Mouse (Mus musculus): ENCODE data around the gene Srebf2.

Srebf2 gene

GRCm38 (mm10) chr15:82229542-82230045, 82.6 kb downstream of the Srebf2 start:
- DNase-seq, result peak; percentile 27

- peak; percentile 36 for DNase-seq
These were observed 83.2 kb downstream of the Srebf2 start for GRCm38 (mm10) chr15:82230098-82230611.

DNA sequence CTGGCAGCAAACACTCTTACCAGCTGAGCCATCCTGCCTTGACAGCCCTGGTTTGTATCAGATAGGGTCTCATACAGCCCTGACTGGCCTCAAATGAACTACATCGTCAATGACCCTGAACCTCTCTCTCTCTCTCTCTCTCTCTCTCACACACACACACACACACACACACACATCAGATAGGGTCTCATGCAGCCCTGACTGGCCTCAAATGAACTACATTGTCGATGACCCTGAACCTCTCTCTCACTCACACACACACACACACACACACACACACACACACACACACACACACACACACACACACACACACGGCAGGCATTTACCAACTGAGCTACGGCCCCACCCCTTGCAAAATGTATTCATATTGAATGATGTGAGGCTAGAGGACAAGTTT, 84.1 kb downstream of the Srebf2 start:
- no peak for DNase-seq

DNA sequence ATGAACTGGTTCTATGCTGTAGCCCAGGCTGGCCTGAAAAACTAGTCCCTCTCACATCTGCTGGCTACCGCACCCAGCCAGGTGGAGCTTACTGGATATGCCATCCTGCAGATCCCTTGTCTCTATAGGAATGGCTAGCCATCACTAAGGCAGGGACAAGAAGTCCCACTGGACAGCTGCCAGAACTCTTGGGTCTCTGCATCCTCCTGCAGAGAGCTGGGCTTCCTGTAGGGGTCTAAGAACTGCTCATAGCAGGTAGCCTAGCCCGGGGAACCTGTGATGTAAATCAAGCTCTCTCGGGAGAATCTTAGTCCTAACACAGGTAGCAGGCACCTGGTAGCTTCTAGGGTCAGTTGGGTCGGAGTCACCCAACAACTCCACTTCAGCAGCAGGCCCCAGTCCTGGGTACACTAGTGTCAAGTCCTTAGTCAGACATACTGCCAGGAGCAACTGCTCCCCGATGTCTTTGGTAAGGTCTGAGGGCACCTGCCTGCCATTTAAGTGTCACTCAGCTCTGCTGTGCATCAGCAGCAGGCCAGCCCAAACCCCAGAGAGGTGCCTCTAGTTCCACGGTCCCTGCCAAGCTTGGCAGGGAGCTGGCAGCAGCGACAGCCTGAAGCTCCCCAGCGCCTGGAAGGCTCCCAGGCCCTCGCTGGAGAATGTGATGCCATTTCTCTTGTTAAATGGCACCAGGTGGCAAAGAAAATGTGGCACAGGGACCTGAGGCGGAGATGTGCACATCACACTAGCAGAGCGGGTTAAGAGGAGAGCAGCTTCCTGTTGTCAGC, 84.8 kb downstream of the Srebf2 start:
- DNase-seq, result peak; percentile 95

DNA sequence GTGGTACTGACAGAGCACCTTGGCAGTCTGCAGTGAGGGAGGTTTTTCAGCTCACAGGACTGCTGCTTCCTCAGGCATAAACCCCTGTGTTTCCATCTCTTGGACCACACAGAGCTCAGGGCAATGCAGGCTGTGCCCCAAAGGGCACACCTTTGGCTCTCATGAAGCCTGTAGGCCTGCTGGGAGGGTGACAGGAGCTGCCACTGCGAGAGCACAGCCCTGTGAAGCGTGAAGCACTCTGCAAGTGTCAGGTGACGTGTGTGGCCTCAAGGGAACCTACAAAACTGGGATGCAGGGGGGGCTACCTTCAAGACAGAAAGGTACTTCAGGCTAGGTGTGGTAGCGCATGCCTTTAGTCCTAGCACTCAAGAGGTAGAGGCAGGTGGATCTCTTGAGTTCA, 85.7 kb downstream of the Srebf2 start:
- peak; percentile 62 for DNase-seq

DNA sequence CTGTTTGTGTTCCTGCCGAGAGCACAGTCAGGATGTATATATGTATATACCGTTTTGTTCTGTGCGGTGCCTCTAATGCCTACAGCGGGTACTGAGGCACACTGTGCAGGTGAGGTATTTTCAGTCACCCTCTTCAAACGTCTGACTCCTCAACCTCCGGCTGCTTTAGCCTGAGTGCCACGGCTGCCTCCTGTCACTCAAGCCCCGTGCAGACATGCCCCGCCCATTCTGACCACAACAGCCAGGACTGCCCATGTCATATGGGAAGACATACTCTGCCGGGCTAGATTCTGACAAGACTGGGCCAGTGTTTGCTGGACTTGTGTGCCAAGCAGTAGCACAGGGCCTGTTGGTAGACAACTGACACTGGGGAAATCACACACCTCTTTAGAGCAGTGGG, 88.7 kb downstream of the Srebf2 start:
- DNase-seq, result peak; percentile 38

- DNase-seq, result peak; percentile 90
These were observed 89.6 kb downstream of the Srebf2 start for GRCm38 (mm10) chr15:82236565-82236964.

GRCm38 (mm10) chr15:82243311-82243710, 96.3 kb downstream of the Srebf2 start:
- no peak for DNase-seq

- DNase-seq, result no peak
These were observed 96.7 kb downstream of the Srebf2 start for GRCm38 (mm10) chr15:82243742-82244114.

- peak; percentile 88 for DNase-seq
These were observed 97.3 kb downstream of the Srebf2 start, which contains the start of gene Cenpm for GRCm38 (mm10) chr15:82244115-82244804. Cenpm (minus strand) TSS chr15:82244748.

- peak; percentile 37 for DNase-seq
These were observed 97.8 kb downstream of the Srebf2 start for GRCm38 (mm10) chr15:82244805-82245161.

DNA sequence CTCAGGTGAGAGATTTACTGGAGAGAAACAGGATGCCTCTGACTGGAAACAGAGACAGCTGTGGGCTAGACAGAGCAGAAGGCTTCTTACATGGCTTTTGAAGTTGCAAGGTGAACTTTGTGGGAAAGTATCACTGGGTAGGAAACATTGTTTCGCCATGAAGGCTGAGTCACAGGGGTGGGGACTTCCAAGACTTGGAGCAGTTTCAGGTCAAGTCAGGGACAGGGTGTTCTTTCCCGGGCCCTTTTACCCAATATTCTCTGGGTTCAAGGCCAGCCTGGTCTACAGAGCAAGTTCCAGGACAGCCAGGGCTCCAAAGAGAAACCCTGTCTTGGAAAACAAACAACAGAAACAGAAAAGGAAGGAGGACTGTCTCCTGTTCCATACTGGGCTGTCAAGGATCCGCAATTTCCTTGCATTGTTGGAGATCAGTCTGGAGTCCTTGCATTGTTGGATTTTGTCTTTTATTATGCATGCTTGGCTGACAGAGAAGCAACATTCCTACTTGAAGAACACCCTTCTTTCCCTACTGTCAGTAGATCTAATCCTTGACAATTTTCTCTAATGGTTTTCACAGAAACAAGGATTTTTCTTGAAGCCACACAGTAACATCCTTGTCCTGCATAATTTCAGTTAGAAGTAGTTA, 100.3 kb downstream of the Srebf2 start:
- no peak for DNase-seq

GRCm38 (mm10) chr15:82251579-82251978, 104.6 kb downstream of the Srebf2 start:
- DNase-seq, result no peak

GRCm38 (mm10) chr15:82252097-82252496, 105.1 kb downstream of the Srebf2 start, which contains the start of gene 1500009C09Rik:
1500009C09Rik (plus strand) TSS chr15:82252397.
- DNase-seq, result no peak
